In the genomic region with DNA sequence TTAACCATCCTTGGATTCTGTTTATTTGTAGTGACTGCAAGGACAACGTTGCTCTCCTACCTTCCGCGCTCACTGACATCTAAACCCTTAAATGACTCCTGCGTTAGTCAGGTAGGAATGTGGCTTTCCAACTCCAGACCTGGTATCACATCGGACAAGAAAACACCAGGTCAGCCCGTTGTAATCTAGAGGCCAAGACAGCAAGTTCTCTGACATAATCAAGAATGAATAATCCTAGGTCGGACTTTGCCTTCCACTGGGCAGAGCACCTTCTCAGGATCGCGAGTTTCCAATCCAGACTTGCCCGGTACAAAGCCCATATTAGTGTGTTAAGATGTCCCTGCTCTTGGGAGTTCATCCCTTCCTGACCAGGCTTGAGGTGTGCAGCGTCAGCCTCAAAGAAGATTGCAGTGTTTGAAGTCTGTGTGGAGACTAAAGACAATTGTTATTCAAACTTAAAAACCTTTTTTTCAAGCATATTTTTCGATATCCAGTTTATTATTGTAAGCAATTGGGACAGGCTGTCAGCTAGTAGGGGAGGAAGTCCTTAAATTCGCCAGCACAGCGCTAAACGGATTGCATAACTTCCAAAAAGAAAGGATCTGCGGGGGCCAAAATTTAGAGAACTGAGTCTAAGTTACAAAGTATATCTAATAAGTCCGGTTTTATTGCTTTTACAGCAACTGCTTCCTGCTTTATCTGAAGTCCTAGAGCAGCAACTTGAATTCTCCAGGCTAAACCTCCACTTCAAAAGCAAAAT, we compare ENCODE assay signal across 8 mouse cellular contexts. TPM values are rescaled to one million over a fixed set of nuclear protein-coding genes. Genes with fewer than 3 reads are reported as not detected.
DNase-seq lines count a peak whose midpoint lies in the region; ATAC-seq and TF ChIP-seq lines count a peak whose summit lies in the region.

No protein-coding gene starts in this region.

- TF ChIP-seq CTCF in cerebellum, adult 2 months (IDR thresholded peaks at IDR 0.05; ENCODE audit: borderline replicate concordance, insufficient read depth, low read depth, low read length) = no peak
- no peak for TF ChIP-seq CTCF in G1E (IDR thresholded peaks at IDR 0.05; ENCODE audit: low read depth, low read length)
- no peak for TF ChIP-seq CTCF in forebrain, postnatal 0 days (IDR thresholded peaks at IDR 0.05; ENCODE audit: low read depth)

- no peak for TF ChIP-seq POLR2A in cerebellum, adult 2 months (IDR thresholded peaks at IDR 0.05; ENCODE audit: borderline replicate concordance, insufficient read depth, low read length)

- H3K4me2 ChIP-seq in forebrain, postnatal 0 days (ENCODE audit: low read depth) = peak overlapping the region; percentile 90

- peak overlapping the region; percentile 57 for H3K27ac ChIP-seq in cerebellum, adult 2 months (ENCODE audit: insufficient read depth, low read length)
- peak overlapping the region; percentile 95 for H3K27ac ChIP-seq in forebrain, postnatal 0 days (ENCODE audit: low read depth, low read length)

- no peaks in the 10 kb centered on the region; the same call in 1 of the 2 replicates for H3K4me1 ChIP-seq in cerebellum, adult 2 months (ENCODE audit: control insufficient read depth, insufficient read depth, low read length)
- H3K4me1 ChIP-seq in G1E (ENCODE audit: insufficient read depth, low read depth, low read length) = peaks cover 59% of the 10 kb centered on the region
- H3K4me1 ChIP-seq in forebrain, postnatal 0 days (ENCODE audit: insufficient read depth) = peaks cover 14% of the 10 kb centered on the region

- peaks cover 8% of the 10 kb centered on the region for H3K9me3 ChIP-seq in G1E (replicated peaks)
- no peaks in the 10 kb centered on the region for H3K9me3 ChIP-seq in forebrain, postnatal 0 days (ENCODE audit: low read length)

- WGBS in cerebellum, adult 2 months = 22% methylated on average over 17 of the region's 17 CpGs
- 16% methylated on average over 17 of the region's 17 CpGs for WGBS in forebrain, postnatal 0 days

- peak overlapping the region; percentile 83 for H3K9ac ChIP-seq in forebrain, postnatal 0 days

- H3K4me3 ChIP-seq in cerebellum, adult 2 months (replicated peaks; ENCODE audit: insufficient read depth, low read depth, low read length) = peak overlapping the region; percentile 73
- peak overlapping the region; percentile 85 for H3K4me3 ChIP-seq in G1E (ENCODE audit: low read depth, low read length)
- H3K4me3 ChIP-seq in forebrain, postnatal 0 days (ENCODE audit: low read depth, low read length) = peak overlapping the region; percentile 98

- no peak for DNase-seq in cerebellum, adult 2 months
- DNase-seq in cerebellum, adult 8-10 months = no peak
- no peak for DNase-seq in G1E (ENCODE audit: low spot score)
- peak; percentile 19 for DNase-seq in forebrain, postnatal 0 days
- peak; percentile 73 to 75 for DNase-seq in kidney, adult 8-10 months
- DNase-seq in adrenal gland, postnatal 25 days = no peak
- no peak for DNase-seq in layer of hippocampus, adult 9-10 months (ENCODE audit: low spot score)

- ATAC-seq in G1E (ENCODE audit: extremely low read depth, insufficient number of reproducible peaks, low FRiP score, poor library complexity, severe bottlenecking) = no peak
- no peak for ATAC-seq in forebrain, postnatal 0 days
- ATAC-seq in megakaryocyte, adult 5-6 weeks (ENCODE audit: poor library complexity, severe bottlenecking) = peak; percentile 30

- no peaks in the 10 kb centered on the region for H3K27me3 ChIP-seq in cerebellum, adult 2 months (ENCODE audit: control insufficient read depth, insufficient read depth, low read length)
- peaks cover 14% of the 10 kb centered on the region; the same call in 1 of the 2 replicates for H3K27me3 ChIP-seq in G1E (ENCODE audit: insufficient read depth, low read length)
- no peaks in the 10 kb centered on the region for H3K27me3 ChIP-seq in forebrain, postnatal 0 days (ENCODE audit: insufficient read depth, low read length)

- no peaks in the 10 kb centered on the region for H3K36me3 ChIP-seq in G1E (replicated peaks)
- no peaks in the 10 kb centered on the region for H3K36me3 ChIP-seq in forebrain, postnatal 0 days (ENCODE audit: insufficient read depth)

RNA-seq across cellular contexts. Expression of a gene that starts 1.6 kb away (rescaled TPM):
- 29.3 and 30.5 TPM in 2 replicates for polyA plus RNA-seq in cerebellum, adult 2 months (2012; rRNA removed)
- total RNA-seq in G1E (2014; fragmentation: Nextera tagmentation) = 18.7 and 19.7 TPM in 2 replicates
- total RNA-seq in G1E (2017) = 21.7 and 22.1 TPM in 2 replicates
- polyA plus RNA-seq in G1E (2012) = 2.8 and 2.9 TPM in 2 replicates
- total RNA-seq in forebrain, postnatal 0 days (2014; rRNA removed) = 46.9 and 61.5 TPM in 2 replicates
- 5.4 and 8.9 TPM in 2 replicates for polyA plus RNA-seq in forebrain, postnatal 0 days (2015; fragmentation: Nextera tagmentation; extraction: Ambion mirVana)
- total RNA-seq in megakaryocyte, adult 5-6 weeks (2015) = 17.0 and 17.1 TPM in 2 replicates
- 16.4 and 20.5 TPM in 2 replicates for total RNA-seq in megakaryocyte, adult 5-6 weeks (2017)
- total RNA-seq in adrenal gland, postnatal 25 days (2021) = 25.9 and 27.8 TPM in 2 replicates

RNA-seq across cellular contexts. Expression of a gene that starts 48.6 kb away (rescaled TPM):
- polyA plus RNA-seq in cerebellum, adult 2 months (2012; rRNA removed) = not detected in 2 replicates
- total RNA-seq in G1E (2014; fragmentation: Nextera tagmentation) (not detected in 2 replicates), G1E (2017) (not detected in 2 replicates)
- not detected in 2 replicates for polyA plus RNA-seq in G1E (2012)
- total RNA-seq in forebrain, postnatal 0 days (2014; rRNA removed) = not detected in 2 replicates
- not detected in 2 replicates for polyA plus RNA-seq in forebrain, postnatal 0 days (2015; fragmentation: Nextera tagmentation; extraction: Ambion mirVana)
- not detected in 2 replicates for total RNA-seq in megakaryocyte, adult 5-6 weeks (2015)
- total RNA-seq in megakaryocyte, adult 5-6 weeks (2017) = not detected in 2 replicates
- not detected in 2 replicates for total RNA-seq in adrenal gland, postnatal 25 days (2021)

Comparison
In these comparisons a context has a peak if more than half of its experiments do, and no peak if none do; other contexts are left out.
1. DNase-seq: peak in forebrain, postnatal 0 days (single experiment) and kidney, adult 8-10 months (2 of 2); none in cerebellum, adult 2 months (0 of 2), cerebellum, adult 8-10 months (single experiment), G1E (single experiment), adrenal gland, postnatal 25 days (single experiment) and layer of hippocampus, adult 9-10 months (single experiment).
2. Peak in every context shown above with its lines, with median percentiles within 50 percentile points of each other: H3K4me3 ChIP-seq.